Mouse (Mus musculus) testis, adult 2 months (tissue): Measurements from ENCODE around the gene Amhr2.

Experiments used
- CTCF ChIP-seq: fragments of 200-500 bp; IDR thresholded peaks from 2 replicates; pipeline ENCODE4 v1.5.1; 2012; ENCODE audit warnings: low read depth, mild to moderate bottlenecking, inconsistent platforms, low read length, moderate library complexity; ENCODE audit not compliant: control insufficient read depth, insufficient read depth, insufficient replicate concordance
- POLR2A ChIP-seq: fragments of 200-500 bp; IDR thresholded peaks from 2 replicates; pipeline ENCODE4 v1.6.1; 2012; ENCODE audit warnings: low read depth, mild to moderate bottlenecking, inconsistent platforms, low read length, moderate library complexity; ENCODE audit not compliant: control insufficient read depth

DNA sequence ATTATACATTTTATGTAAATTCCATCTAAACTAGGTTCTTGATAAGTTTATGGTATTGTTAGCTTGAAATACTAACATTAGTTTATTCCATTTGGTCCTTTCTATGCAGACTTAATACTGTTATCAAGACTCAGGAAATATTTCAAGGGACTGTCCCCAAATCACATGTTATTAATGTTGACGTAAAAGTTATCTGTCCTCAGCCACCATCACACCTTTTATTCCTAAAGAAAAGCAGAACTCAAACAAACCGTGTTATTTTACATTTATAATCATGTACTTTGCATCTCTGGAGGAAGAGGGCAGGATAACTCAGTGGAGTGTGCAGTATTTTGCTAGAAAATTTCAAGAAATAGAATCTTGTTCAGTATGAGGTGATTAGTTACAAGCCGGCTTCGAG lies 12.0 kb upstream of the Amhr2 start:
- TF ChIP-seq CTCF (no peak), POLR2A (no peak)
